Mouse (Mus musculus) lung, postnatal 4 days (tissue): ENCODE data around the gene Mpv17l2.

Source experiments
- DNase-seq, 2 experiments: peaks; one replicate each; pipeline ENCODE4 v3.0.0; 2021

Gene Mpv17l2

DNA sequence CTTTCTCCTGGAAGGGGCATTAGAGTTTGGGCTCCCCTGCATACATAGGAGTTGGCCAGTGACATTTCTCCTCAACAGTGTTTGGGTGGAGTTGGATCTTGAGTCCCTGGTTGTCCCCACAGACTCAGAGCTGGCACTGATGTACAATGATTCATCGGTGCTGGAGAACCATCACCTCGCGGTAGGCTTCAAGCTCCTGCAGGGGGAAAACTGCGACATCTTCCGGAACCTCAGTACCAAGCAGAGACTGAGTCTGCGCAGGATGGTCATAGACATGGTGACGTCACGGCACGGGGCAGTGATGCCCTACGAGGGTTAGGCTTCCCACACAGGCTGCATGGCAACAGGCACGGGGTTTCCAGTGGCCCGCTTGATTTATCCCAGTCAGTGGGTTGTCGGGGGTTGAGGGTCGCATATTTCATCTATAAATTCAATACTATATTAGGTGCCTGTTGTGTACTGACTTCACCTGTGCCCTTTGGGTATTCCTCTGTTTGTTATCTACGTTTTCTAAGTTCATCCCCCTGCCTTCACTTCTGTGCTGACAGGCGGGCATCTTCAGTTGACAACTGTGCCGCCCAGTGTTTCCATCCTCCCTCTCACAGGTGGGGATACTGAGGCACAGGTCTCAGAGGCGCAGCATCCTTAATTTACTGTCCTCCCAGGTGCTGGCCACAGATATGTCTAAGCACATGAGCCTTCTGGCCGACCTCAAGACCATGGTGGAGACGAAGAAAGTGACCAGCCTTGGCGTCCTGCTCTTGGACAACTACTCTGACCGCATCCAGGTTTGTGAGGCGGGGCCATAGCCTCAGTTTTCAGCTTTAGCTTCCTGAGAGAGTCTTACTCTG lies 12.3 kb downstream of the Mpv17l2 start:
- DNase-seq, result peak in 1 of 2 experiments; percentile 20

DNA sequence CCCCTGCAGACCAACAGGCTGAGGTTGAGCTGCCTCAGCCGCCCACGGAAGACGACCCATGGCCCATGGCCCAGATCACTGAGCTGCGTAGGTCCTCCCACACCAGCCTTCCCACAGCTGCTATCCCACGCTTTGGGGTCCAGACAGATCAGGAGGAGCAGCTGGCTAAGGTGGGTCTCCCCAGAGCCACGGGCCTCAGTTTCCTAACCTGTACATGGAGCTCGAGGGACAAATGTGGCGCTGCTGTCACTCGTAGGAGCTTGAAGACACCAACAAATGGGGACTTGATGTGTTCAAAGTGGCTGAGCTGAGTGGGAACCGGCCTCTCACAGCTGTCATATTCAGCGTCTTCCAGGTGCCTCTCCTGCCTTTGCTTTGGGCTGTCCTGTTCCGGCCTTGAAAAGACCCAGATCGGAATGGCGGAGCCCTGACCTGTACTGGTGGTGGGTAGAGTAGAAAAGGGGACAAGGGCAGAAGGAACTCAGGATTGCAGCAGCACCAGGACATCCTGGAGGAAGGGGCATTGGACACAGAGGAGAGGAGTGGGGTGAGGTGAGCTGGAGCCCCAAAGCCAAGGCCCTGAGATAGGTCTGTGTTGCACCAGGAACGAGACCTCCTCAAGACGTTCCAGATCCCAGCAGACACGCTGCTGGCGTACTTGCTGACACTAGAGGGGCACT lies 13.4 kb downstream of the Mpv17l2 start:
- DNase-seq, result no peak

DNA sequence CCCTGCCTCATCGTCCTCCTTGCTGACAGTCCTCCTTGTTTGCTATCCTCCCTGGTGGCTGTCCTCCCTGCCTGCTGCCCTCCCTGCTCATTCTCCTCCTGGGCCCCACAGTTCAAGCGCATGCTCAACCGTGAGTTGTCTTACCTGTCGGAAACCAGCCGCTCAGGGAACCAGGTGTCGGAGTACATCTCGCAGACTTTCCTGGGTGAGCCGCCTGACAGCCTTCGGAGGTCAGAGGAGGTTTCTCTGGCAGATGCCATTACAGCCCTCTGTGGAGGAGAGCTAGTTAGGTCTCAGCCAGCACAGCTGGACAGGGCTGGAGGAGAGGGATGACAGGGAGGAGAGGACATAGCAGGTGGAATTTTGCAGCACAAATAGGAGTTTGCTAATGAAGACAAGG lies 14.1 kb downstream of the Mpv17l2 start:
- peak in 1 of 2 experiments; percentile 19 for DNase-seq

DNA sequence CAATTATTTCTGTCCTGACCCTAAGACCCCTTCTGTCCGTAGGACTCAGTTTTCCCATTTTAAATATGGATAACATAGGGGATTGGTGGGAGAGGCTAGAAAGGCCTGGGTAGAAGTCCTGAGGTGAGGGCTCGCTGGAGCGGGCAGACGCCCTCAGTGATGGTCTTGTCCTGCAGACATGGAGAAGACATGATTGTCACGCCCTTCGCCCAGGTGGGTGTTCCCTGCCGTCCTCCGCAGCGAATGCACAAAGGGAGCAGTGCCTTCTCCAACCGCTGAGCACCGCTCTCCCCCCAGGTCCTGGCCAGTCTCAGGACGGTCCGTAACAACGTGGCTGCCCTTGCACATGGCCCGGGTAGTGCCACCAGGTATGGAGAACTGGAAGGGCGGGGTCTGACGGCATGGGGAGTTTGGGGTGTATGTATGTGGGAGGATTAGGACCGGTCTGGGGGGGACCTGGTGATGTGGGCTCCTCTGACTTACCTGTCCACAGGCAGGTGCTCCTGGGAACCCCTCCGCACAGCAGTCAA lies 15.0 kb downstream of the Mpv17l2 start:
- peak in 1 of 2 experiments; percentile 22 for DNase-seq

DNA sequence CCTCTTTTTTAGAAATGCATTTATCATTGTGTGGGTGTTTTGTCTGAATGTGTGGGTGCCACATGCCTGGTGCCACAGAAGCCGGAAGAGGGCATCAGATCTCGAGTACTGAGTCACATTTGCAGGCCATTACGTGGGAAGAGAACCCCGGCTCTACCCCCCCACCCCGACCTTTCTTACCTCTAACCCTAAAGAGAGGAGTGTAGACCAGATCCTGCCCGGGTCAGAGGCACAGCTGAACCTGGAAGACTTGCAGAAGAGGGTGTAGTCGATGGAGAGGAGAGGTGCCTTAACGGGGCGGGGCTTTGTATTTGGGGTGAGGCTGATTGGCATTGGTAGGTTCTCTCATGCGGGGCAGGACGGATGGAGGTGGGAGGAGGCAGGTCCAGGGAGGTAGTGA lies 15.9 kb downstream of the Mpv17l2 start:
- DNase-seq, result peak in 1 of 2 experiments; percentile 21

DNA sequence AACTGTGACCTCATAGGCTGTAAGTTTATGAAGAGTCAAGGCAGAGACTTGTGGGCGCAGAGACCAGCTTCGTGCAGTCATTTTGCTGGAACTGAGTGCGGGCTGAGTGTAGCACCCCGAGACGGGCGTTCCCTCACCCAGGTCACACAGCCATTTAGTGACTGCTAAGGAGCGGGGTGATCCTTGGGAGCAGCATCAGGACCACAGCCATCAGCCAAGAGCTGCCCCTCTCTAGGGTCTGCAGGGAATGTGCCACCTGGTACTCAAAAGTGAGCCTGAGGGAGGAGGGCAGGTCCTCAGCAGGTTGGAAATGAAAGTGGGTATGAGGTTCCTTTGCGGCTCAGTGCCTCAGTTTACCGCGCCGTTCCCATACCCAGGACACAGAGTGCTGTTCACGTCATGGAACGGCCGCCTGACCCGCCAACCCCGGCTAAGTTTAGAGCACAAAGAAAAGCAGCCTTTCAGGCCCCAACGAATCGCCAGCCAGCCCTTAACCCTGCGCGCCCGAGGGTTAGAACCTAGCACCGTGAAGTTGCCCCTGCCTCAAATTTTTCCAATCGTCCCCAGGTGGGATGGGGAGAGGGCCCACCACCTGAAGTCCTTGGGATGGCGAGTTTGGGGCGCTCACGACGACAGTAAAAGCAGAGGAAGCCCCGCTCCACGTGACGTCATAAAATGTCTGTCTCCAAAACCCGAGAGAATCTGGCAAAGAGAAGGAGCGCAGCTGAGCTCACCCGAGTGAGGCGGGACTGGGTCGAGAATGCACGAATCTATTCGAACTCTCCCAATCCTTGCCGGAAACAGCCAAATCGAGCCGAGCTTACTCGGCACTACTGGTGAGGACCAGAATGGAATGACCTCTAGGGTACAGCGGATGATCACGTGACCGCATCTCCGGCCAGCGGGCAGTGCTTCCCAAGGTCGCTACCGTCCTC lies 16.8 kb downstream of the Mpv17l2 start:
- DNase-seq, result peak; percentile 46 to 50

DNA sequence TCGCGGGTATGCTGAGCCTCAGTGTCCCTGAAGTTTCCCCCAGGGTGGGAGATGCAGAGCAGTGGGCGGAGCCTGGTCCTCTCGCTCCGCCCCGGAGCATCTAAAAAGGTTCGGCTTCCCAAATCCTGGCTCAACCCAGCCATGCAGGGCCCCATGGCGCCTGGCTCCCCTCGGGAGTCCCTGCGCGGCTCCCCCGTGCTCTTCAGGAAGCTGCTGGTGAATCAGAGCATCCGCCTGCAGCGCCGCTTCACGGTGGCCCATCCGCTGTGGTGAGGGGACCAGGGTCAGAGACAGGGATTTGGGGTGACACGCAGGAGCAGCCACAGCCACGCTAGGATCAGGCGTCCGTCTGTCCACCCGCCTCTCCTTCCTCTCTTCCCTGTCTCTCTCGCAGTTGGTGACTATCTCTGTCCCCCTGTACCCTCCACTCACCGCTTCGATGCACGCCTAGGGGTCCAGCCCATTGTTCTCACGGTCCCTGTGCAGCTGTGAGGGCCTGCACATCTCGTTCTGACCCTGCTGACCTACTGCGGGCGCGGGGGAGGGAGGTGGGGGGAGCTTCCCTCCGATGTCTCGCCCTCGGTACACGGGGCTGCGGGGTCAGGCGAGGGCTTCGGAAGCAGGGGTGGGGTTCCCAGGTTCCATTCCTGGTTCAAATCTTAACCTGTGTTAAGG lies 17.6 kb downstream of the Mpv17l2 start:
- DNase-seq, result peak in 1 of 2 experiments; percentile 29

DNA sequence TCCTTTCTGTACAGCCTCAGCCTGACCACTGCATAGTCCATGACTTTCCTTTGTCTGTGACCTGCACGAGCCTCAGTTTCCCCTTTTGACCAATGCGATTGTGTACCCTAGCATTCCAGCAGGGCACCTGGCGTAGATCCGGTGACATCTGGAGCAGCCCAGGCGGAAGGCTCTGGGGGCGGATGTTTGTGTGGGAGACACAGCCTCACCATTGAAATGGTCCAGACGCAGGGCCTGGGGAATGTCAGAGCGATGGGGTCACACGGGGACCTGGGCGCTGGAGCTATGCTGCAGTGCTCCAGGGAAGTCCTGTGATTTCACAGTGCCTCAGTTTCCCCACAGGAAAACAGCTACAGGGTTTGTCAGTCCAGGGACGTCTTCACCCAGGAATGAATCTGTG lies 18.6 kb downstream of the Mpv17l2 start:
- peak in 1 of 2 experiments; percentile 17 for DNase-seq

DNA sequence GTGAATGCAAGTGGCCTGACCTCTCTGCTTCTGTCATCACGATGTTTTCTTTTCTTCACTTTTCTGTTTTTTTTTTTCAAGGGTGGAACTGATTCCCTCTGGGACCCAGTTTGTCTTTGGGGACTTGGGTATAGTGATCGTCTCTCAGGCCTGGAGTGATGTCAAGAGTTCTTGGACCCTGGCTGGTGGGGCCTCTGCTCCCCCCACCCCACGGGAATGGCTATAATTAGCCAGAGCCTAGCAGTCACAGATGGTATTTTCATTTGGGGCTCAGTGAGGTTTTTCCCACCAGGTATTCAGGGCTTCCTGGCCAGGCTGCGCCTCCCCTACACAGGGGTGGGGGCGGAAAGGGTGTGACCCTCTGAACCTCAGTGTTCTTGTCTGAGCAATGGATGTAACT lies 19.1 kb downstream of the Mpv17l2 start:
- peak in 1 of 2 experiments; percentile 6 for DNase-seq

DNA sequence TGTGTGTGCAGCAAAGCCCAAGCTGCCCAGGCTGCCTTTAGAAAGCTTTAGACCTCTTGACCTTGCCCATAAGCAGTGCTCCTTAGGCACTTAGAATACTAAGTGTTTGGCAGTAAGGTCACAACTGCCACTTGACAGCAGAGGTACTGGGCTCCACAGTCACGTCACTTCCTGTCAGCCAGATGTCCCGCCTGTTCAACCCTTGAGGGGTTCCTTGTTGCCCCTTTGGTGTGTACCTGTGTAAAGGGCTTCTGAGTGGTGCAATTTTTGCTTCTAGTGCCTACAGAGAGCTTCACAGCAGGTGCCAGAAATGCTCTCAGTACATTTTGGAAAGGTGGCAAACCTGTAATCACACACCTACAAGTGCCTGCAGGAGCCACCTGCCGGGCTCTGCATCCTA lies 22.5 kb downstream of the Mpv17l2 start:
- peak; percentile 70 to 87 for DNase-seq

DNA sequence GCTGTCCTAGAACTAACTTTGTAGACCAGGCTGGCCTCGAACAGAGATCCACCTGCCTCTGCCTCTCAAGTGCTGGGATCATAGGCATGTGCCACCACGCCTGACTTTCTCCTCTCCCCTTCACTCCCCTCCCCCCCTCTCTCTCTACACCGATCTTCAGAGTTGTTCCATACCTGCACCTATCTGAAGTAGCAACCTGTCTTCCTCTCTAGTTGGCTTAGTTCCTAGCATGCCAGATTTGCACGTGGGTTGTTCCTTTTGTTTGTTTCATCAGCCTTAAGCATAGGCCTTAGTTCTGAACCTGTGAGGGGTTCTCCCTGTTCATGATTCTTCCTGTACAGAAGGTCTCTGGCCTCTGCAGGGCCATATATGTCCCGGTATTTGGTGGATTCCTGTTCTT lies 23.0 kb downstream of the Mpv17l2 start:
- peak in 1 of 2 experiments; percentile 13 for DNase-seq

DNA sequence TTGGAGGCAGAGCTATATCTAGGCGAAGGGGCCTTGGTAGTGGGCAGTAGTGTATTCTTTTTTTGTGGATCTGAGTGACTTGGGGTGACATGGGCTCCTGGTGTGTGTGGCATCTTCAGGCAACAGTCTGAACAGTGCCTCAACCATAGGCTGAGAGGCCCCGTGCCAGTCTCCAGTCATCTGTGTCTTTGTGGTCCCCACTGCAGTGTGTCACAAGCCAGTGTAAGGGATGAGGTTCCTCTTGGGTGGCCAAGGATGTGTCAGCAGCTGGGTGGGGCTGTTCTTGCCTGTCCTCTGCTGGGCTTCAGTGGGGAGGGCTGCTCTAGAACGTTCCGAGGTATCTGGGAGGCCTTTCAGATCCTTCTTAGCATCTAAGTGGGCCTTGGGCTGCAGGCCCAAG lies 29.8 kb downstream of the Mpv17l2 start:
- peak in 1 of 2 experiments; percentile 27 for DNase-seq

DNA sequence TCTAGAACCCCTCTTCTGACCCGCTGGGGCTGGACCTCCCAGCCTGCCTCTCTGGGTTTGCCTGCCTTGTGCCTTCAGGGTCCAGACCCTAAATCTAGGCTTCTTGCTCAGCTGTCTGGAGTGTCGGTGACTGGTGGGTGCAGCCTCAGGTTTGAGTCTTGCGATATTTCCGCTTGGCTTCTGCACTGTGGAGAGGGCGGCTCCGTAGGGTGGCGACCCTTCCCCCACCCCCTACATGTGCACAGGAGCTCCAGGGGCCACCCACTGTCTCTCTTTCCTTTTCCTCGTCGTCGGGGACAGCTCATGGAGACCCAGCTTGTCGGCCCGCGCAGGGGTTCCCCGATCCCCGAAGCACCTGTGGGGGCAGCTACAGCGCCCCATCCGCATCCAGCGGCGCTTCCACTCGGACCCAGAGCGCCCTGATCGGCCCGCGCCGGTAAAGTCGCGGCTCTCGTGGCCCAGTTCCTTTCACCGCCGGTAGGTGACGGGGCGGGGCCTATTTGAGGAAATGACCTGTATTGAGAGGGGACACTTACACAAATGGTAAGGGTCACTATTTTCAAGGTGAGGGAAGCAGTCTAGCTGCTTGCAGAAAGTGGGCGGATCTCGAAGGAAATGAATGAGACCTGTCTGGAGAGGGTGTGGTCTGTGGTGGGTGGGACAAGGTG lies 30.8 kb downstream of the Mpv17l2 start:
- peak; percentile 55 to 61 for DNase-seq

DNA sequence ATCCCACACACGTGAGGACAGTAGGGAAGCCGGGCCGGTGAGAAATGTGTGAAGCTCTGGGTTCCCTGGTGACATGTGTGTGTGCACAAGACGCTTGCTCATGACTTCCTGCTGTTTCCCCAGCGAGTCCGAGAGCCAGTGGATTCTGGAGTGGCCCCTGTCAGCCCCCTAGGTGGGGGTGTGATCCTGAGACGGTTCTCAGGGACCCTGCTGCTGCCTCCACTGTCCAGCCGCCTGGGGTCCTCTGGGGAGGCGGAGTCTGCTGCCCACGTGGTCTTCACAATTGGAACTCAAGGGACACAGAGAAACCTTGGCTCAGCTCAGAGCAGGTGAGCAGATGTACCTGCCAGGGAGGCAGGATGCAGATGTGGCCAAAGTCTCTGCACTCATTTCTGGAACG lies 34.0 kb downstream of the Mpv17l2 start:
- DNase-seq, result peak in 1 of 2 experiments; percentile 16

DNA sequence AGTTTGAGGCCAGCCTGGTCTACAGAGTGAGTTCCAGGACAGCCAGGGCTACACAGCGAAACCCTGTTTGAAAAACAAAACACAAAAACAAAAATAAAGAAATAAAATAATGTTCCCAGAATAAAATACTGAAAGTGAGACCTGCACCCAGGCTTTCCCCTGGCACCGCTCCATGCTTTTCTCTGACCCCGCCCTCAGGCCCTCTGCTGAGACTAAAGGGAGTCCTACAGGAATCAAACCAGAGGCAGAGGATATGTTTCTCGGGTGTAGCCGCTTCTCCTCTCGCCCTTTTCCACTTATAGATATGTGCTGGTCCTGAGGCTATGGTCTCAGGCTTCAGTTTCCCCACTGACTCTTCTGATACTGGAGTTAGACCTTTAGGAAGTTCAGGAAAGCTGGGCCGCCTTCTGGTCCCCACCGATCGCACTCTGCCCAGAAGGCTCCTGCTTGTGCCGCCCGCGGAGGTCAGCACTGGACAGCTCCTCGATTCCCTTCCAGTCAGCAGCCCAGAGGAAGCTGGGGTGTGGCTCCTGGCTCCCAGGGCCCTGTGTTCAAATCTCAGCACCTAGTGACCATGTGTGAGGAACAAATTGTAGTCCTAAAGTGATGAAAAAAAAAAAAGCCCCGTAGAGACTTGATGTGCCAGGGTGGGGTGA lies 34.8 kb downstream of the Mpv17l2 start:
- DNase-seq, result peak; percentile 51 to 61

DNA sequence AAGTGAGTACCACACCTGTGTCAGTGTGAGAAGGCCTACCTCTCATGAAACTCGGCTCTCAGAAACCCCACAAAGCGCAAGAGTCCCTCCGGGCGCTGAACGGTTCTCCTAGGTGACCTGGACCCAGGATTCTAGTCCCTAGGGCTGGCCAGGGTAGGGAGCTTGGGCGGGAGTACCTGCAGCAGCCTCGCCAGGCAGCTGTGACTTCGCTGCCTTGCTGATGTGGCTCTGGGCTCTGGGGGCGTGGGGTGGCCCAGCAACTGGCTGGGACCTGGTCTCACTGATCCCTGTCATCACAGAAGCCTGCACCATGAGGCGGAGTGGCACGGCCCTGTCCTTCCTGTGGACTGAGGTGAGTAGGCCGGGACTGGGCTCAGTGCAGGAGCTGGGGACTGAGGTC lies 36.5 kb downstream of the Mpv17l2 start:
- peak in 1 of 2 experiments; percentile 22 for DNase-seq

DNA sequence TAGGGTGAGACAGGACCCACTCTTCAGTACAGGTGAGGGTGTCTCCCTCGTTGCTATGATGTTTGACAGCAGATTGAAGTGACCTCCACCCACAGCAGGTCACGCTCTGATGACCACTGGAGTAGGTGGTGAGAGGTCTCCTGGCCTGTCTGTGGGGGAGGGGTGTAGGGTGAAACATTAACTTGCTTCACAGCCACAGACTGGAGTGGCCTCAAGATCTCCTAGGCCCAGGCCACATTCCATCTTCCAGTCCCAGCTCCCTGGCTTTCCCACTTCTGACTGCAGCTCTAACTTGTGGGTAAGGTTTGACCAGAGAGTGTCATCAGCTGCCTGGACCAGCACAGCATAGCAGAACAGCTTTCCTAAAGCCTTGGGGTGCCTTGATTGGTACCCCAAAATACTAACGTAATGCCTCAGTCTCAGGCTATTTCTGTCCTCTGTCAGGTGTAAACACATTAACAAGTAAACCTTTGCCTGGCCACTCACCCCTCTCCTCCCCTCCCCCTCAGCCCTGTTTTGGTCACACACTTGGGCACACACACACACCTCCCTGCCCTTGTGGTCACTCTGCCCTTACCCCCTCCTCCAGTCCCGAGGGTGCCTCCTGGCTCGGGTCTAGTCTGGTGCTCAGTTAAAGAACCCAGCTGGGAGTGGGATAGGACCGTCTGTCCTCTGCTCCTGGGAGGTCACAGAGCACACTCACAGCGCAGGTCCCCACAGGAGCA lies 37.1 kb downstream of the Mpv17l2 start, which contains the start of gene Pde4c:
Pde4c (plus strand) TSS at position 235 of the 725 bp plus-strand sequence.
- peak; percentile 71 to 85 for DNase-seq

DNA sequence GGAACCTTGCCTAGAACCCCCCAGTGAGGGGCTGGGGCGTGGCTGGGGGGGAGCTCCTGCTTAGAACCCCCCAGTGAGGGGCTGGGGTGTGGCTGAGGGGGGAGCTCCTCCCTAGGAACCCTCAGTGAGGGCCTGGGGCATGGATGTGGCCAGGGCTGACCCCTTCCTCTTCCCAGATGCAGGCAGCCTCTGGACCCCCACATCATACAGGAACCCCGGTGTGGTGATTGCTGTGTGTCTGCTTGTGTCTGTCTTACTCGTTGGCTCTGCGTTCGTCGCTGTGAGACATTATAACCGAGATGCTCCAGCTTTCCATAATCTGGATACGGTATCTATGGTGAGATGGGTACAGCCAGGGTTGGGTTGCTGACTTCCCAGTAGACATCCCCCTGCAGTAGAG lies 39.1 kb downstream of the Mpv17l2 start:
- peak in 1 of 2 experiments; percentile 19 for DNase-seq

DNA sequence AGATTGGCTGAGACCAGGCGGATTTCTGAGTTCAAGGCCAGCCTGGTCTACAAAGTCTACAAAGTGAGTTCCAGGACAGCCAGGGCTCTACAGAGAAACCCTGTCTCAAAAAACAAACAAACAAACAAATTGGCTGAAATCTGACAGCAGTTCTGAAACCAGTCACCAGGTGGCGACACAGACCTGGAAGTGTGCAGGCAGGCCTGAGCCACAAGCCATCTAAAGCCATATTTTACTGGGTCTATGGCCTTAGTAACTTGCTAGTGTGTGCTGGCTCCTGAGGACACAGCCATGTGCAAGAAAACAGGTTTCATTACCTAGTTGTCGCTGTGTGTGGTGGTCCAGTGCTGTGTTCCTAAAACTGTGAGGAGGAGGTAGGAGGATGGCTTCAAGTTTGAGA lies 40.0 kb downstream of the Mpv17l2 start:
- peak; percentile 63 to 88 for DNase-seq

DNA sequence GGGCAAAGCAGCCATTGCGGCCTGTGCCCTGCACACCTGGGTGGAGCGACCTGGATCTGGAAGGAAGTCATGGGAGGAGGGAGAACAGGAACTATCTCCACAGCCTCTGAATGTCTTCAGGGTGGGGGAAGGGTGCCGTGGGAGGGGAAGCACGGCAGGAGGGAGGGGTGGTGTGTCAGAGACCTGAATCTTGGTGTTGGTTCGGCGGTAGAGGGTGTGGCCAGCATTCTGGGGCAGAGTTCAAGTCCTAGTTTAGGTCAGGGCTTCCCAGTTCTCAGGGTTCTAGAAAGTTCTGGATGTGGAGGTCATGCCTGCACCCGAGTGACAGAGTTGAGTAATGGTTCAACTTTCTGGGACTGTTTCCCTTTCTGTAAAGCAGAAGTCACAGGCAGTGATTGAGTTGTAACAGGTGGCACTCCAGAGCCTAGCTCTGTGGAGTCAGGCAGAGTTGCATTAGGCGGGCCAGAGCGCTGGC lies 40.9 kb downstream of the Mpv17l2 start:
- peak; percentile 47 to 53 for DNase-seq
